Mouse (Mus musculus) liver, embryonic 11.5 days (tissue): ENCODE results near the gene Zfp459. TPM values are rescaled to one million over a fixed set of nuclear protein-coding genes. Genes with fewer than 3 reads are reported as not detected.
"Not testable (repeated sequence)": the region's sequence is repeated elsewhere in the genome, so short reads cannot be mapped to it uniquely, and the experiment has no call there.

Source experiments
- ATAC-seq: fragments of 200-750 bp; cut with Nextera tagmentation; replicated peaks from 2 replicates; pipeline ENCODE4 v1.8.0; 2017; ENCODE audit warnings: moderate number of reproducible peaks, mild to moderate bottlenecking, moderate TSS enrichment, moderate library complexity; ENCODE audit not compliant: low FRiP score
- DNase-seq: peaks from one replicate; pipeline ENCODE4 v3.0.0-alpha.2; 2017; ENCODE audit warnings: low spot score
- H3K27ac ChIP-seq: fragments of 300-500 bp; sonication (generic); 2 replicates; pipeline ENCODE4 v1.5.1; 2014; ENCODE audit warnings: mild to moderate bottlenecking, low read depth, low read length, control low read depth
- H3K27me3 ChIP-seq: fragments of 300-500 bp; sonication (generic); replicated peaks from 2 replicates; pipeline ENCODE4 v1.6.1; 2014; ENCODE audit warnings: low read length, mixed read lengths; ENCODE audit not compliant: control insufficient read depth, insufficient read depth
- H3K36me3 ChIP-seq: fragments of 300-500 bp; sonication (generic); 2 replicates; pipeline ENCODE4 v1.6.1; 2014; ENCODE audit warnings: mild to moderate bottlenecking, low read length, moderate library complexity, mixed read lengths; ENCODE audit not compliant: control insufficient read depth, insufficient read depth
- H3K4me1 ChIP-seq: fragments of 300-500 bp; sonication (generic); replicated peaks from 2 replicates; pipeline ENCODE4 v1.6.1; 2014; ENCODE audit warnings: low read length, mixed read lengths; ENCODE audit not compliant: control insufficient read depth, insufficient read depth
- H3K4me2 ChIP-seq: fragments of 300-500 bp; sonication (generic); 2 replicates; pipeline ENCODE4 v1.6.1; 2014; ENCODE audit warnings: mild to moderate bottlenecking, control low read depth, moderate library complexity
- H3K4me3 ChIP-seq: fragments of 300-500 bp; sonication (generic); 2 replicates; pipeline ENCODE4 v1.5.1; 2014; ENCODE audit warnings: low read depth, low read length, control low read depth
- H3K9ac ChIP-seq: fragments of 300-500 bp; sonication (generic); 2 replicates; pipeline ENCODE4 v1.6.1; 2014; ENCODE audit warnings: low read depth, low read length, control low read depth
- H3K9me3 ChIP-seq: fragments of 300-500 bp; sonication (generic); 2 replicates; pipeline ENCODE4 v1.6.1; 2016; ENCODE audit warnings: low read length, inconsistent platforms, mixed read lengths; ENCODE audit not compliant: control insufficient read depth
- WGBS: fragments of 180-500 bp; shearing (Covaris S2); extraction: QIAGEN DNeasy Blood & Tissue Kit; methylation state at CpG from one replicate; pipeline ENCODE4 v1.1.7; 2014; 5-methylcytosine and 5-hydroxymethylcytosine counted together
- polyA plus RNA-seq: library from polyadenylated mRNA; unstranded; fragments of >200 nt; fragmentation: Nextera tagmentation; extraction: Ambion mirVana; gene quantifications from 2 replicates; pipeline ENCODE4 v1.2.1, GENCODE M21; 2014

The Zfp459 gene
- polyA plus RNA-seq, result 0.74 and 0.75 TPM in 2 replicates

- DNase-seq (peak; percentile 73), ATAC-seq (peak; percentile 80)
- Histone ChIP-seq H3K9me3 (no peaks in the 10 kb centered on the region), H3K4me1 (0 out of 2 replicates have a peak, but pooled peaks cover 3% of the 10 kb centered on the region), H3K4me2 (peak within 1 kb of the TSS; percentile 89), H3K27me3 (no peaks in the 10 kb centered on the region), H3K9ac (peak within 1 kb of the TSS; percentile 46), H3K4me3 (peak within 1 kb of the TSS; percentile 57), H3K36me3 (no peaks in the 10 kb centered on the region), H3K27ac (no peak within 1 kb of the TSS)
- WGBS, result 2% methylated on average over 22 of the region's 22 CpGs
These were observed at the start of gene Zfp459 for GRCm38 (mm10) chr13:67421207-67421857. Gene Zfp459, minus strand, starts transcription at chr13:67421418.

GRCm38 (mm10) chr13:67469274-67469673, 48.1 kb upstream of the Zfp459 start:
- DNase-seq (no peak), ATAC-seq (no peak)
- Histone ChIP-seq H3K27ac (no peak overlapping the region), H3K27me3 (no peaks in the 10 kb centered on the region), H3K4me1 (no peaks in the 10 kb centered on the region), H3K9me3 (no peaks in the 10 kb centered on the region), H3K36me3 (peaks cover 6% of the 10 kb centered on the region; the same call in 1 of the 2 replicates), H3K4me3 (no peak overlapping the region), H3K4me2 (no peak overlapping the region), H3K9ac (no peak overlapping the region)
- WGBS, result 71% methylated on average over 3 of the region's 3 CpGs

DNA sequence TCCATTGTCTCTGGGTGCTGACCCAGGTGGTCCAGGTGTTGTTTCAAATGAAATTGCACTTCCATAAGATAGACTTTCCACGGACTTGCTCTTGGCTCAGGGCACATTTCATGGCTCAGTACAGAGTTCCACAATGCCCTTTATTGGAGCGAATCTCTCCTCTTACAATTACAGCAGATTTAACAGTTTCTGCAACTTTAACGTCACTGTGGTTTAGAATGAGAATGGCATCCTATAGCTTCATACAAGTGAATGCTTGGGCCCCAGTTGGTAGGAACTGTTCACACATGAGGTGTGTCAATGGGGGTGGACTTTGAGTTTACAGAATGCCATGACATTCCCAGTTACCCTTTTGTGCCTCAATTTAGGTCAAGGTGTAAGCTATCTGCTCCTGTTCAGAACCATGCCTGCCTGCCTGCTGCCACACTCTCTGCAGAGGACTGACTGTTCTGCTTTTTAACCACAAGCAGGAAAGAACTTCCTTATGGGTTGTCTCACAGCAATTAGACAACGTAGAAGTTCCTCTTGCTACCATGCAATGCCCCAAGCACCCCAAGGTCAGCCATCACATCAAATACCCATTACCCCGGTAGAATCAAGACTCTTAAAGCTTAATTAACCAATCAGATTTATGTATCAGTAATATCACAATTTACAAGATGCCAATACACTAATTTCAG, 42.4 kb upstream of the Zfp459 start:
- not testable (repeated sequence) for H3K27me3 ChIP-seq, DNase-seq, H3K4me2 ChIP-seq, H3K9me3 ChIP-seq, ATAC-seq, H3K27ac ChIP-seq, H3K36me3 ChIP-seq, H3K9ac ChIP-seq, H3K4me1 ChIP-seq, H3K4me3 ChIP-seq
- WGBS, result 48% methylated on average over 2 of the region's 5 CpGs

GRCm38 (mm10) chr13:67452021-67452309, 30.7 kb upstream of the Zfp459 start:
- no peak for DNase-seq
- peak; percentile 10; the same call in 1 of the 2 replicates for ATAC-seq

DNA sequence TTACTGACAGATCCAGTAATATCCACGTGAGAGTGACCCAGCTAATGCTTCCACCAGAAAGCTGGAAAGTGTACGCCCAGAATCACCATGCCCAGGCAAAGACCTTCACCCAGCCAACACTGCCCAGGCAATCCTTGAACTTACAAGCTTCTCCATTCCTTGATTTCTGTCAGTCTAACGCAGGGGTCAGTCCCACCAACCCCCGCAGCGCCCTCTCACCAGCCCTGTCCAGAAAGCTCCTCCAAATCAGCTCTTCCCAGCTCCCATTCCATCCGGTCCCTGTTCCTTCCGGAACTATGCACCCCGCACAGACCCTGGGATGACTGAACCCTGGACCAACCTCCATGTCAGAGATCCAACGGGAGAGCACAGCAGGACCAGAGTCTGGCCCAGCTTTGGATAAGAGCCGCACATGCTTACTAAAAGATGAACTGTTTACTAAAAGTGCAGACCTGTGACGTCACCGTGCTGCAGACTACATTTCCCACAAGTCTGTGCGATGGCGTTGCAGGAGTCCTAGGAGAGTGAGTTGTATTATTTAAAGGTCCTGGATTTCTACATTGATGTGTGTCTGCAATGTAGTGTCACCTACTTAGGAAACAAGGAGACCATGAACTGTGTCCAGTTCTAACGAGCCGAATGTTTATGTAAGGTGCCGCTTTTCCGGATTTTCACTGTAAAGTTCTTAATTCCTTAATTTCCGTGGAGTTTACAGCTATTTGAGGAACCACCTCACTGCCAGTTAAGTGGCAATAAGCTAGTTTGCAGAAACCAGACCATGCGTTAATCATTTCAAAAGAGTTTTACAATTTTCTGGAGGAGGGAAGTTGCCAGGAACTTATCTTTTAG, 30.2 kb upstream of the Zfp459 start, which contains the start of gene Zfp874a:
Zfp874a (minus strand) TSS at position 453 of the 849 bp plus-strand sequence.
- H3K36me3 ChIP-seq, result peaks cover 6% of the 10 kb centered on the region; the same call in 1 of the 2 replicates
- peak; percentile 96 for ATAC-seq
- H3K4me3 ChIP-seq, result peak within 1 kb of the TSS; percentile 72
- 2% methylated on average over 20 of the region's 20 CpGs for WGBS
- no peaks in the 10 kb centered on the region for H3K4me1 ChIP-seq
- H3K9me3 ChIP-seq, result no peaks in the 10 kb centered on the region
- DNase-seq, result peak; percentile 75
- H3K9ac ChIP-seq, result peak within 1 kb of the TSS; percentile 72
- H3K27me3 ChIP-seq, result no peaks in the 10 kb centered on the region
- no peak within 1 kb of the TSS for H3K27ac ChIP-seq
- peak within 1 kb of the TSS; percentile 77 for H3K4me2 ChIP-seq

More at GRCm38 (mm10) chr13:67452021-67452309, 30.7 kb upstream of the Zfp459 start:
- Histone ChIP-seq H3K4me2 (peak overlapping the region; percentile 77), H3K36me3 (peaks cover 2% of the 10 kb centered on the region; the same call in 1 of the 2 replicates), H3K4me3 (peak overlapping the region; percentile 72), H3K27ac (no peak overlapping the region), H3K9ac (peak overlapping the region; percentile 72), H3K4me1 (no peaks in the 10 kb centered on the region), H3K27me3 (no peaks in the 10 kb centered on the region), H3K9me3 (no peaks in the 10 kb centered on the region)
- 19% methylated on average over 3 of the region's 3 CpGs for WGBS

DNA sequence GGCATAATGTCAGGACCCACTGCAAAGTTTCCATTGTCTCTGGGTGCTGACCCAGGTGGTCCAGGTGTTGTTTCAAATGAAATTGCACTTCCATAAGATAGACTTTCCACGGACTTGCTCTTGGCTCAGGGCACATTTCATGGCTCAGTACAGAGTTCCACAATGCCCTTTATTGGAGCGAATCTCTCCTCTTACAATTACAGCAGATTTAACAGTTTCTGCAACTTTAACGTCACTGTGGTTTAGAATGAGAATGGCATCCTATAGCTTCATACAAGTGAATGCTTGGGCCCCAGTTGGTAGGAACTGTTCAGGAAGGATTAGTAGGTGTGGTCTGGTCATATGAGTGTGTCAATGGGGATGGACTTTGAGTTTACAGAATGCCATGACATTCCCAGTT, 15.9 kb upstream of the Zfp459 start:
- DNase-seq, H3K36me3 ChIP-seq, H3K4me1 ChIP-seq, ATAC-seq, H3K27ac ChIP-seq, H3K9ac ChIP-seq, H3K4me3 ChIP-seq, H3K27me3 ChIP-seq, H3K9me3 ChIP-seq, H3K4me2 ChIP-seq: not testable (repeated sequence)
- 100% methylated on average over 1 of the region's 3 CpGs for WGBS

DNA sequence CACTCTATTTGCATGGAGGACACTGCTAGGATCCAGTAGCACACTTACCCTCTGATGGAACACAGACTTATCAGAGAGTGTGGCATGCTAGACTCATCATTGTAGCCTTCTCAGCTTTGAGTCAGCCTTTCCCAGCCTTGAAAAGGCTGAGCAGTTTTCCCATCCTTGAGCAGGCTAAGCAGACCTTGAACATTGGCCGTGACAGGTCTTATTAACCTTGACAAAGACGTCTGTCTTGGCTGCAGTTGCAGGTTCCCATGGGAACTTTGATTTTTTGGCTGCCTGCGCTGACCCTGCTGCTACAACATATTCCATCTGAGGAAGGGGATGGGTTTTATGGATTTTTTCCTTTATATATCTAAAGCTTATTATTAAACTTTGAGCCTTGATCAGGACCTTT, 6.9 kb upstream of the Zfp459 start:
- WGBS, result 70% methylated on average over 3 of the region's 3 CpGs
- Histone ChIP-seq H3K36me3 (no peaks in the 10 kb centered on the region), H3K27ac (no peak overlapping the region), H3K27me3 (no peaks in the 10 kb centered on the region), H3K4me2 (no peak overlapping the region), H3K4me3 (no peak overlapping the region), H3K9ac (no peak overlapping the region), H3K4me1 (no peaks in the 10 kb centered on the region), H3K9me3 (no peaks in the 10 kb centered on the region)
- ATAC-seq (no peak), DNase-seq (no peak)

- not testable (repeated sequence) for H3K27ac ChIP-seq, H3K4me2 ChIP-seq, H3K4me1 ChIP-seq, H3K27me3 ChIP-seq, H3K9ac ChIP-seq, H3K36me3 ChIP-seq, ATAC-seq, DNase-seq, H3K4me3 ChIP-seq, H3K9me3 ChIP-seq
These were observed 4.5 kb upstream of the Zfp459 start for GRCm38 (mm10) chr13:67425699-67426098.
